Mouse (Mus musculus) embryonic facial prominence, embryonic 11.5 days (tissue): ENCODE results near the gene Cda. TPM values are rescaled to one million over a fixed set of nuclear protein-coding genes. Genes with fewer than 3 reads are reported as not detected.

Experiments used
- ATAC-seq: fragments of 200-750 bp; cut with Nextera tagmentation; replicated peaks from 2 replicates; pipeline ENCODE4 v1.8.0; 2017; ENCODE audit warnings: low read depth; ENCODE audit not compliant: insufficient number of reproducible peaks, low FRiP score, low TSS enrichment
- DNase-seq: peaks from one replicate; pipeline ENCODE4 v3.0.0-alpha.2; 2015; ENCODE audit warnings: low spot score
- H3K27ac ChIP-seq: fragments of 300-500 bp; sonication (generic); replicated peaks from 2 replicates; pipeline ENCODE4 v1.5.1; 2014; ENCODE audit warnings: mild to moderate bottlenecking, low read depth, low read length, control low read depth
- H3K27me3 ChIP-seq: fragments of 300-500 bp; sonication (generic); 2 replicates; pipeline ENCODE4 v1.6.1; 2014; ENCODE audit warnings: mild to moderate bottlenecking, low read length, moderate library complexity, mixed read lengths; ENCODE audit not compliant: control insufficient read depth, insufficient read depth
- H3K36me3 ChIP-seq: fragments of 300-500 bp; sonication (generic); replicated peaks from 2 replicates; pipeline ENCODE4 v1.6.1; 2014; ENCODE audit warnings: low read depth, mild to moderate bottlenecking, low read length, moderate library complexity, mixed read lengths; ENCODE audit not compliant: control insufficient read depth, insufficient read depth
- H3K4me1 ChIP-seq: fragments of 300-500 bp; sonication (generic); 2 replicates; pipeline ENCODE4 v1.6.1; 2014; ENCODE audit warnings: low read length, mixed read lengths; ENCODE audit not compliant: control insufficient read depth, insufficient read depth
- H3K4me2 ChIP-seq: fragments of 300-500 bp; sonication (generic); 2 replicates; pipeline ENCODE4 v1.6.1; 2014; ENCODE audit warnings: low read depth, mild to moderate bottlenecking, control low read depth, low read length, moderate library complexity
- H3K4me3 ChIP-seq: fragments of 300-500 bp; sonication (generic); 2 replicates; pipeline ENCODE4 v1.5.1; 2014; ENCODE audit warnings: low read depth, low read length, control low read depth
- H3K9ac ChIP-seq: fragments of 300-500 bp; sonication (generic); replicated peaks from 2 replicates; pipeline ENCODE4 v1.6.1; 2014; ENCODE audit warnings: mild to moderate bottlenecking, control low read depth, low read length
- H3K9me3 ChIP-seq: fragments of 300-500 bp; sonication (generic); replicated peaks from 2 replicates; pipeline ENCODE4 v1.6.1; 2016; ENCODE audit warnings: mild to moderate bottlenecking, low read length, inconsistent platforms, mixed read lengths; ENCODE audit not compliant: control insufficient read depth
- WGBS: fragments of 180-500 bp; shearing (Covaris S2); extraction: QIAGEN DNeasy Blood & Tissue Kit; methylation state at CpG from one replicate; pipeline ENCODE4 v1.1.7; 2014; 5-methylcytosine and 5-hydroxymethylcytosine counted together
- polyA plus RNA-seq: library from polyadenylated mRNA; unstranded; fragments of >200 nt; fragmentation: Nextera tagmentation; extraction: Ambion mirVana; gene quantifications from 2 replicates; pipeline ENCODE4 v1.2.1, GENCODE M21; 2014

The Cda gene
- polyA plus RNA-seq, 1 experiment from 2014 or later = 3.5 TPM

GRCm38 (mm10) chr4:138363511-138363910 is 4.3 kb downstream of the Cda start:
- Histone ChIP-seq H3K36me3 (no peaks in the 10 kb centered on the region), H3K4me2 (no peak overlapping the region), H3K27ac (no peak overlapping the region), H3K4me3 (no peak overlapping the region), H3K9me3 (no peaks in the 10 kb centered on the region), H3K27me3 (peaks cover 4% of the 10 kb centered on the region; the same call in 1 of the 2 replicates), H3K9ac (no peak overlapping the region), H3K4me1 (no peaks in the 10 kb centered on the region)
- WGBS = 62% methylated on average over 5 of the region's 5 CpGs
- no peak for ATAC-seq
- no peak for DNase-seq

GRCm38 (mm10) chr4:138362883-138363282 is 4.9 kb downstream of the Cda start:
- WGBS = 84% methylated on average over 7 of the region's 7 CpGs
- no peaks in the 10 kb centered on the region for H3K9me3 ChIP-seq
- no peak overlapping the region for H3K4me2 ChIP-seq
- H3K4me1 ChIP-seq = no peaks in the 10 kb centered on the region
- no peak overlapping the region for H3K9ac ChIP-seq
- H3K27ac ChIP-seq = no peak overlapping the region
- peaks cover 3% of the 10 kb centered on the region; the same call in 1 of the 2 replicates for H3K27me3 ChIP-seq
- ATAC-seq = no peak
- no peak for DNase-seq
- H3K36me3 ChIP-seq = no peaks in the 10 kb centered on the region
- H3K4me3 ChIP-seq = no peak overlapping the region

- Histone ChIP-seq H3K4me1 (no peaks in the 10 kb centered on the region), H3K9ac (no peak overlapping the region; the same call in 1 of the 2 replicates), H3K4me3 (no peak overlapping the region), H3K9me3 (no peaks in the 10 kb centered on the region), H3K27me3 (peaks cover 3% of the 10 kb centered on the region; the same call in 1 of the 2 replicates), H3K4me2 (no peak overlapping the region), H3K36me3 (no peaks in the 10 kb centered on the region), H3K27ac (no peak overlapping the region)
- DNase-seq = no peak
- 3% methylated on average over 11 of the region's 11 CpGs for WGBS
- ATAC-seq = no peak
These were observed 6.4 kb downstream of the Cda start for GRCm38 (mm10) chr4:138361370-138361821.

GRCm38 (mm10) chr4:138358176-138358575 is 9.6 kb downstream of the Cda start:
- H3K9me3 ChIP-seq = no peaks in the 10 kb centered on the region
- 77% methylated on average over 3 of the region's 3 CpGs for WGBS
- no peak overlapping the region for H3K4me3 ChIP-seq
- H3K27me3 ChIP-seq = peaks cover 3% of the 10 kb centered on the region; the same call in 1 of the 2 replicates
- no peak overlapping the region for H3K9ac ChIP-seq
- no peak overlapping the region for H3K4me2 ChIP-seq
- no peak for DNase-seq
- H3K36me3 ChIP-seq = no peaks in the 10 kb centered on the region
- H3K4me1 ChIP-seq = no peaks in the 10 kb centered on the region
- H3K27ac ChIP-seq = no peak overlapping the region
- no peak for ATAC-seq

- Histone ChIP-seq H3K9ac (no peak overlapping the region), H3K4me2 (no peak overlapping the region), H3K4me3 (no peak overlapping the region), H3K9me3 (no peaks in the 10 kb centered on the region), H3K27ac (no peak overlapping the region), H3K36me3 (no peaks in the 10 kb centered on the region), H3K27me3 (peaks cover 3% of the 10 kb centered on the region; the same call in 1 of the 2 replicates), H3K4me1 (no peaks in the 10 kb centered on the region)
- DNase-seq = no peak
- WGBS = 92% methylated on average over 12 of the region's 12 CpGs
- ATAC-seq = no peak
These were observed 11.2 kb downstream of the Cda start for GRCm38 (mm10) chr4:138356551-138356950.

GRCm38 (mm10) chr4:138356141-138356540 is 11.7 kb downstream of the Cda start:
- no peaks in the 10 kb centered on the region for H3K9me3 ChIP-seq
- peaks cover 3% of the 10 kb centered on the region; the same call in 1 of the 2 replicates for H3K27me3 ChIP-seq
- H3K9ac ChIP-seq = no peak overlapping the region
- H3K4me3 ChIP-seq = no peak overlapping the region
- no peak for DNase-seq
- no peak for ATAC-seq
- H3K4me1 ChIP-seq = no peaks in the 10 kb centered on the region
- 81% methylated on average over 8 of the region's 8 CpGs for WGBS
- H3K27ac ChIP-seq = no peak overlapping the region
- no peak overlapping the region for H3K4me2 ChIP-seq
- no peaks in the 10 kb centered on the region for H3K36me3 ChIP-seq

GRCm38 (mm10) chr4:138355496-138355895 is 12.3 kb downstream of the Cda start:
- H3K4me2 ChIP-seq = no peak overlapping the region
- no peak for ATAC-seq
- DNase-seq = no peak

GRCm38 (mm10) chr4:138353438-138354171 is 14.2 kb downstream of the Cda start:
- Histone ChIP-seq H3K9ac (no peak overlapping the region), H3K27me3 (no peaks in the 10 kb centered on the region), H3K4me1 (no peaks in the 10 kb centered on the region), H3K36me3 (no peaks in the 10 kb centered on the region), H3K27ac (no peak overlapping the region), H3K9me3 (no peaks in the 10 kb centered on the region), H3K4me3 (no peak overlapping the region), H3K4me2 (no peak overlapping the region)
- ATAC-seq (no peak), DNase-seq (no peak)
- WGBS = 83% methylated on average over 10 of the region's 10 CpGs

More at GRCm38 (mm10) chr4:138355496-138355895, 12.3 kb downstream of the Cda start:
- Histone ChIP-seq H3K36me3 (no peaks in the 10 kb centered on the region), H3K27ac (no peak overlapping the region), H3K9ac (no peak overlapping the region), H3K27me3 (0 out of 2 replicates have a peak, but pooled peaks cover under 1% of the 10 kb centered on the region), H3K4me1 (no peaks in the 10 kb centered on the region), H3K9me3 (no peaks in the 10 kb centered on the region), H3K4me3 (no peak overlapping the region)
- WGBS = 76% methylated on average over 2 of the region's 2 CpGs
